Mouse (Mus musculus): ENCODE results near the gene Cnn3. TPM values are rescaled to one million over a fixed set of nuclear protein-coding genes. Genes with fewer than 3 reads are reported as not detected.
A peak's percentile ranks its signal among the peaks of the same experiment; 100 is the strongest.

Cnn3 gene
- polyA plus RNA-seq, 1 experiment from 2014 or later, result 455 TPM

GRCm38 (mm10) chr3:121435296-121435695 lies 9.0 kb downstream of the Cnn3 start:
- Histone ChIP-seq H3K4me1 (replicated peaks) (peaks cover 90% of the 10 kb centered on the region), H3K4me2 (no peak overlapping the region; the same call in 1 of the 2 replicates), H3K36me3 (0 out of 2 replicates have a peak, but pooled peaks cover 9% of the 10 kb centered on the region), H3K9me3 (replicated peaks) (no peaks in the 10 kb centered on the region), H3K9ac (no peak overlapping the region; the same call in 1 of the 2 replicates), H3K27ac (ENCODE audit: poor library complexity, severe bottlenecking) (peak overlapping the region; percentile 55; the same call in 1 of the 2 replicates), H3K27me3 (replicated peaks) (no peaks in the 10 kb centered on the region), H3K4me3 (no peak overlapping the region)
- 68% methylated on average over 5 of the region's 5 CpGs for WGBS
- ATAC-seq (ENCODE audit: insufficient number of reproducible peaks, low FRiP score), result no peak

GRCm38 (mm10) chr3:121437070-121437469 lies 10.8 kb downstream of the Cnn3 start:
- H3K27me3 ChIP-seq (replicated peaks), result no peaks in the 10 kb centered on the region
- 0 out of 2 replicates have a peak overlapping the region, but pooled peaks have one; percentile 50 for H3K9ac ChIP-seq
- peaks cover 97% of the 10 kb centered on the region for H3K4me1 ChIP-seq (replicated peaks)
- peak overlapping the region; percentile 10; the same call in 1 of the 2 replicates for H3K27ac ChIP-seq (ENCODE audit: poor library complexity, severe bottlenecking)
- peaks cover 16% of the 10 kb centered on the region for H3K36me3 ChIP-seq
- no peak for ATAC-seq (ENCODE audit: insufficient number of reproducible peaks, low FRiP score)
- no peak overlapping the region for H3K4me3 ChIP-seq
- no peak overlapping the region for H3K4me2 ChIP-seq
- 55% methylated on average over 7 of the region's 7 CpGs for WGBS
- H3K9me3 ChIP-seq (replicated peaks), result no peaks in the 10 kb centered on the region

- no peak for ATAC-seq (ENCODE audit: insufficient number of reproducible peaks, low FRiP score)
- Histone ChIP-seq H3K4me3 (no peak overlapping the region), H3K36me3 (peaks cover 14% of the 10 kb centered on the region), H3K4me1 (replicated peaks) (peaks cover 98% of the 10 kb centered on the region), H3K9me3 (replicated peaks) (no peaks in the 10 kb centered on the region), H3K27ac (ENCODE audit: poor library complexity, severe bottlenecking) (peak overlapping the region; percentile 10; the same call in 1 of the 2 replicates), H3K4me2 (no peak overlapping the region), H3K27me3 (replicated peaks) (no peaks in the 10 kb centered on the region), H3K9ac (peak overlapping the region; percentile 50)
- WGBS, result 48% methylated on average over 7 of the region's 7 CpGs
Measured at GRCm38 (mm10) chr3:121437996-121438395, 11.7 kb downstream of the Cnn3 start.

GRCm38 (mm10) chr3:121439623-121440161 lies 13.4 kb downstream of the Cnn3 start:
- Histone ChIP-seq H3K9me3 (replicated peaks) (no peaks in the 10 kb centered on the region), H3K4me2 (peak overlapping the region; percentile 44), H3K4me3 (no peak overlapping the region), H3K27ac (ENCODE audit: poor library complexity, severe bottlenecking) (peak overlapping the region; percentile 72), H3K9ac (no peak overlapping the region; the same call in 1 of the 2 replicates), H3K27me3 (replicated peaks) (no peaks in the 10 kb centered on the region), H3K4me1 (replicated peaks) (peaks cover 99% of the 10 kb centered on the region), H3K36me3 (peaks cover 20% of the 10 kb centered on the region)
- 0 out of 2 replicates have a peak, but pooled peaks have one; percentile 19 for ATAC-seq (ENCODE audit: insufficient number of reproducible peaks, low FRiP score)
- 38% methylated on average over 11 of the region's 11 CpGs for WGBS

GRCm38 (mm10) chr3:121441504-121441903 lies 15.2 kb downstream of the Cnn3 start:
- Histone ChIP-seq H3K9me3 (replicated peaks) (0 out of 2 replicates have a peak, but pooled peaks cover 3% of the 10 kb centered on the region), H3K27me3 (replicated peaks) (no peaks in the 10 kb centered on the region), H3K36me3 (peaks cover 21% of the 10 kb centered on the region), H3K27ac (ENCODE audit: poor library complexity, severe bottlenecking) (no peak overlapping the region), H3K4me1 (replicated peaks) (peaks cover 94% of the 10 kb centered on the region), H3K4me2 (no peak overlapping the region), H3K9ac (no peak overlapping the region), H3K4me3 (no peak overlapping the region)
- ATAC-seq (ENCODE audit: insufficient number of reproducible peaks, low FRiP score), result no peak
- 80% methylated on average over 12 of the region's 12 CpGs for WGBS

- Histone ChIP-seq H3K27me3 (replicated peaks) (no peaks in the 10 kb centered on the region), H3K4me1 (replicated peaks) (peaks cover 93% of the 10 kb centered on the region), H3K9me3 (replicated peaks) (0 out of 2 replicates have a peak, but pooled peaks cover 3% of the 10 kb centered on the region), H3K4me2 (no peak overlapping the region), H3K9ac (no peak overlapping the region), H3K36me3 (peaks cover 21% of the 10 kb centered on the region), H3K27ac (ENCODE audit: poor library complexity, severe bottlenecking) (no peak overlapping the region), H3K4me3 (no peak overlapping the region)
- no peak for ATAC-seq (ENCODE audit: insufficient number of reproducible peaks, low FRiP score)
- WGBS, result 79% methylated on average over 5 of the region's 5 CpGs
Measured at GRCm38 (mm10) chr3:121442288-121442687, 16.0 kb downstream of the Cnn3 start.

GRCm38 (mm10) chr3:121443861-121444271 lies 17.6 kb downstream of the Cnn3 start:
- Histone ChIP-seq H3K4me3 (no peak overlapping the region), H3K27ac (ENCODE audit: poor library complexity, severe bottlenecking) (peak overlapping the region; percentile 23; the same call in 1 of the 2 replicates), H3K9me3 (replicated peaks) (0 out of 2 replicates have a peak, but pooled peaks cover 3% of the 10 kb centered on the region), H3K4me2 (no peak overlapping the region), H3K36me3 (peaks cover 19% of the 10 kb centered on the region), H3K27me3 (replicated peaks) (no peaks in the 10 kb centered on the region), H3K9ac (no peak overlapping the region), H3K4me1 (replicated peaks) (peaks cover 92% of the 10 kb centered on the region)
- 70% methylated on average over 4 of the region's 4 CpGs for WGBS
- no peak for ATAC-seq (ENCODE audit: insufficient number of reproducible peaks, low FRiP score)

- 92% methylated on average over 6 of the region's 6 CpGs for WGBS
- no peak overlapping the region for H3K27ac ChIP-seq (ENCODE audit: poor library complexity, severe bottlenecking)
- H3K36me3 ChIP-seq, result peaks cover 19% of the 10 kb centered on the region
- ATAC-seq (ENCODE audit: insufficient number of reproducible peaks, low FRiP score), result no peak
- H3K4me3 ChIP-seq, result no peak overlapping the region
- H3K4me2 ChIP-seq, result no peak overlapping the region
- H3K4me1 ChIP-seq (replicated peaks), result peaks cover 89% of the 10 kb centered on the region
- H3K9ac ChIP-seq, result no peak overlapping the region
- 0 out of 2 replicates have a peak, but pooled peaks cover 3% of the 10 kb centered on the region for H3K9me3 ChIP-seq (replicated peaks)
- no peaks in the 10 kb centered on the region for H3K27me3 ChIP-seq (replicated peaks)
Measured at GRCm38 (mm10) chr3:121444414-121444813, 18.1 kb downstream of the Cnn3 start.

GRCm38 (mm10) chr3:121446454-121446853 lies 20.2 kb downstream of the Cnn3 start:
- no peak for ATAC-seq (ENCODE audit: insufficient number of reproducible peaks, low FRiP score)
- Histone ChIP-seq H3K27me3 (replicated peaks) (no peaks in the 10 kb centered on the region), H3K36me3 (peaks cover 36% of the 10 kb centered on the region), H3K4me3 (no peak overlapping the region), H3K27ac (ENCODE audit: poor library complexity, severe bottlenecking) (no peak overlapping the region), H3K4me2 (no peak overlapping the region), H3K4me1 (replicated peaks) (peaks cover 73% of the 10 kb centered on the region), H3K9me3 (replicated peaks) (0 out of 2 replicates have a peak, but pooled peaks cover 3% of the 10 kb centered on the region), H3K9ac (no peak overlapping the region)
- 42% methylated on average over 8 of the region's 8 CpGs for WGBS

GRCm38 (mm10) chr3:121448029-121448468 lies 21.8 kb downstream of the Cnn3 start:
- Histone ChIP-seq H3K4me2 (peak overlapping the region; percentile 16), H3K4me1 (replicated peaks) (peaks cover 58% of the 10 kb centered on the region)

GRCm38 (mm10) chr3:121448606-121449005 lies 22.3 kb downstream of the Cnn3 start:
- Histone ChIP-seq H3K4me2 (peak overlapping the region; percentile 16), H3K27me3 (replicated peaks) (no peaks in the 10 kb centered on the region), H3K27ac (ENCODE audit: poor library complexity, severe bottlenecking) (peak overlapping the region; percentile 35; the same call in 1 of the 2 replicates), H3K4me3 (no peak overlapping the region), H3K9ac (no peak overlapping the region), H3K9me3 (replicated peaks) (0 out of 2 replicates have a peak, but pooled peaks cover 3% of the 10 kb centered on the region), H3K36me3 (peaks cover 48% of the 10 kb centered on the region), H3K4me1 (replicated peaks) (peaks cover 52% of the 10 kb centered on the region)
- no peak for ATAC-seq (ENCODE audit: insufficient number of reproducible peaks, low FRiP score)
- WGBS, result 78% methylated on average over 8 of the region's 8 CpGs

More at GRCm38 (mm10) chr3:121448029-121448468, 21.8 kb downstream of the Cnn3 start:
- H3K36me3 ChIP-seq, result peaks cover 46% of the 10 kb centered on the region
- 53% methylated on average over 11 of the region's 11 CpGs for whole genome bisulfite sequencing
- peak overlapping the region; percentile 35; the same call in 1 of the 2 replicates for H3K27ac ChIP-seq (ENCODE audit: poor library complexity, severe bottlenecking)
- no peak for ATAC-seq (ENCODE audit: insufficient number of reproducible peaks, low FRiP score)
- 0 out of 2 replicates have a peak, but pooled peaks cover 3% of the 10 kb centered on the region for H3K9me3 ChIP-seq (replicated peaks)
- H3K27me3 ChIP-seq (replicated peaks), result no peaks in the 10 kb centered on the region
- H3K4me3 ChIP-seq, result no peak overlapping the region
- H3K9ac ChIP-seq, result no peak overlapping the region
